Mouse (Mus musculus): ENCODE data around the gene Fam229b.

The Fam229b gene

DNA sequence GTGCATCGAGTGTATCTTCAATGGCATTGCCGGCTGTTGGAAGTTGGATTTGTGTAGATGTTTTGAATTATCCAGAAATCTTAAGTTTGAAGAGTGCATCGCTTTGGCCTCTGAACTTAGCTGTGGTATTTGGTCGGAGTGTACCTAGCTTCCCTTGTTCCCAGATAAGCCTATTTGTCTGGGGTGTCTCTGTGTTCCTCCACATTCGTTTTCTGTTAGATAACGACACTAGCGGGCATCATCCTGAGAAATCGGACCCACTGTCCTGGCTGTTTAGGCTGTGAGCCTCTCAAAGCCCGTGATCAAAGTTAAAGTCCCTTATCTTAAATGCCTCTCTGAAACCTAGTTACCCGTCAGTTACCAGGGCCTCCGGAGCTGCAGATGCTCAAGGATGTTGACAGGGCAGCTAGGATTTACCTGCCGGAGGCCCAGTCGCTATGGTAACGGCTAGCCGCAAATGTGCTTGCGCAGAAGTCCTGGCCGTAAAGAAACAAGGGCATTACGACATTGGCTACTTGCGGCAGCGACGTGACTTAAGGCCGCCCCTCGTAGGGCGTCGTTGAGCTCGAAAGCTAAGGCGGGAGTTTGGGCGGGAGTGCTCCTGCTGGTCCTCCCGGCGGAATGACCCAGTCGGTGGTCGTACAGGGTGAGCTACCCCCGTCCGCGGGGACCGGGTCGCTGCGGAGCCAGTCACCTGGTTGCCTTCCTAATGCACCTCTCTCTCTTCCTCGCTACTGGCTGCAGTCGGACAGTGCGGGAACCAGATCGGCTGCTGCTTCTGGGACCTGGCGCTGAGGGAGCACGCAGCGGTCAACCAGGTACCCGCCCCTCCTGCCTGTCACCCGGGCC lies at the start of gene Fam229b, which contains the start of gene Tube1:
Fam229b (minus strand) TSS at position 453 of the 849 bp plus-strand sequence.
Tube1 (plus strand) TSS at position 515 of the 849 bp plus-strand sequence.
- peak; percentile 75 to 83 for DNase-seq (ENCODE audit: low spot score in 2 of 2)

DNA sequence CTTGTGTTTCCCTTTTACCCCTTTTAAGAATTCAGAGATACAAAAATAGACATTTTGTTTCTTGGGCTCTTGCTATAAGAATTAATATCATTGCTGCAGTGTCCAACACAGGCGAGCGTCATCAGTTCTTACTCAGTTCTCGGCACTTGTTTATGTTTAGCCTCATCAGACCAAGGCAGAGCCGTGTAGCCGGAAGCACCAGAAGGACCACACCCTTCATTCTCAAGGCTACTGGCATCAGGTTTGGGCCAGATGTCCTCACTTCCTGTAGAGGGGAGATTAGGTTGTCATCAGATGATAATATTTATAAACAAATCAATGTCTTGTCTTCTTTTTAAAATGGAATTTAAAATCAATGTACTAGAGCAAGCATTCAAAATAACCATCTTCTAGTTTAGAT lies 43.3 kb upstream of the Fam229b start:
- no peak for DNase-seq (ENCODE audit: low spot score in 2 of 2)

DNA sequence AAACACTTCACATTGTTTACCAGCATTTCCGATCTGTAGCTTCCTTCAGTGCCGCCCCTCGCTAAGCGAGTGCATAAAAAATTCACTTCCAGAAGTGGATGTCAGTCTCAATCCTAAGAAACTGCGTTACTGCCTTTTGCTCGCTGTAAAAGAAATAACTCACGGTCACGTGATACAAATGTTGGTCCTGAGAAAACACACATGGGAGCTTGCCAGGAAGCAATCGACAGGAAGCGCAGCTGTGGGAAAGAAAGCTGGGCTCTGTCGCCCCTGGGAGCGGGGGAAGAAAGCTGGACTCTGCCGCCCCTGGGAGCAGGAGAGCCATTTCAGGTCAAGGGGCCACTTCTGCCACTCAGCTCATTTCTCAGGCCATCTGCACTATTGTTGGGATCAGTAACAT lies 39.4 kb upstream of the Fam229b start:
- no peak for DNase-seq (ENCODE audit: low spot score in 2 of 2)

DNA sequence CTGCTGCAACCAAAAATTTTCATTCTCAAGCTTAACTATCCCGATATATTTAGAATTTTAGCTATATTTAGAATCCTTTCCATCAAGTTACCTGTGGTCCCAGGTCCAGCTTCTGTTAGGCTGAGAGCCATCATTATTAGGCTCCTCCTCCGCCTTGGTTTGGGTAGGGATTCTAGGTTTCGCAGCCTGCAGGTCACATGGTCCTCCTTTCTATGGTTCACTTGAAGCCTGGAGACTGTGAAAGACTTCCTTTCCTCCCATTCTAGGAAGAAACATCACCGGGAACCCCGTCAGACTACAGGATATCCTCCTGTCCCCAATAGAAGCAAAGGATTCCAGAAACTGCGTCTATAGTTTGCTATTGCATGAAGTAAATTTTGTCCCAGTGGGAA lies 38.8 kb upstream of the Fam229b start:
- no peak for DNase-seq (ENCODE audit: low spot score in 2 of 2)

DNA sequence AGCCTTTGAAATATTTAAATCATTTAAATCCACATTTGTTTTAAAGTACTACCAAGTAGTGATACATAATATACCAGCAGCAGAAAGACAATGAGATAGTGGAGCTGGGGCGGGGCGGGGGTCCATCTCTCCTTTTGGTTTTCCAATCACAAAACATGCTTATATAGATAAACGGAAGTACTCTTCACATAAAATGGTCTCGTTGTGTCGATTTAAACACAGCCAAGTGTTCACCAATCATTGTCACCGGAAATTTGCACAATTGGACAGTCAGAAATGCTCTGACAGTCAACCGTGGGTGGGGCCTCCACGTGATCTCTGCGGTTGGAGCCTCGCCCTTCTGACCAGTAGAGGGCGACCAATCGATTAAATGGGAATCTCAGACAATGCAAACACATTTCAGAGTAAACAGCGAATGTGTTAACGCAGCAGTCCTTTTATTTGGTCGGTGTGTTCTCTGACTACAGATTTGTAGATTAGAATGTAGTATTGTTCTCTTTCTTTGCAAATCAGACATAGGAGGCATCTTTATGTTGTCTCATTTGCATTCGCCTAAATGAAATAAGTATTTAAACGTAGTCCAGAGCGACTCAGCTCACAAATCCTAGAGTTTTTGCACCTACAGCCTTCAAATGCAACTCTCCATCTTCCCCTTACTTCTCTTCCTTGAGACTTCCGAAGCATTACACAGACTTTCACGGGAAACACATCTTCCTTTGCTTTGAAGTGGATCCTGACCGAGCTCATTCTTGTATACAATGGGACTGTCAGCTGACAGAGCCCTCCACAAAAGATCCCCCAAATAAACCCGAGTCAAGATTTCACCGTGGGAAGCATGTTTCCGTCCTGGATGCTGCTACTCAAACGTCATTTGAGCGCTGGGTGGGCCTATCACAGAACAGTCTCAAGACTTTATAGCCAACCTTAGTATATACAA lies 38.2 kb upstream of the Fam229b start:
- peak; percentile 95 to 96 for DNase-seq (ENCODE audit: low spot score in 2 of 2)

DNA sequence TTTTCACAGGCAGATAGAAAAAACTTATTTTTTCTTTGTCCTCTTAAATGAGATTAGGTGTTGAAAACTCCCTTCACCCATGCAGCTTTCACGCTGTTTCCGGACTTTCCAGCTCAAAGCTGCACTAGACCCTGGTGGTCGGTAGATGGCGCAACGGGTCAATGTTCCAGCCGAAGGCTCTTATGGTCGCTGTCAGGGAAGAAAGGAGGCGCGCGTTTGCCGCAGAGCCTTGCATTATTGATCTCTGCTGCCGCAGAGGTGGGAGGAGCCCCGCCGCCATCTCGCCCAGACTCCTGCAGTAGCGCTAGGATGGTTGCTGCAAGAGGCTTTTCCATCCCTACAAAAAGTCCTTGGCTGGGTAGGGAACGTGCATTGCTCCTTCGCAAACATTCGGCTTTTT lies 37.4 kb upstream of the Fam229b start:
- DNase-seq (ENCODE audit: low spot score in 2 of 2) = peak; percentile 91 to 92

DNA sequence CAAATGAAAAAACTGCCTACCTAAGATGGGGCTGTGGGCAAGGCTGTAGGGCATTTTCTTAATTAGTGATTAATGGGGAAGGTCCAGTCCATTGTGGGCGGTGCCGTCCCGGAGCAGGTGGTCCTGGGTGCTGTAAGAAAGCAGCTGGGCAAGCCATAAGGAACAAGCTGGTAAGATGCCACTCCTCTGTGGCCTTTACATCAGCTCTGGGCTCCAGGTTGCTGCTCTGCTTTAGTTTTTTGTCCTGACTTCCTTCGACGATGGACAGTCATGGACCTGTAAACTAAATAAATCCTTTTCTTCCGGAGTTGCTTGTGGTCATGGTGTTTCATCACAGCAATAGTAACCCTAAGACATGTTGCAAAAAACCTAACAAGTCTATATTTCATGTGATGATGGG lies 37.0 kb upstream of the Fam229b start:
- DNase-seq (ENCODE audit: low spot score in 2 of 2) = no peak

DNA sequence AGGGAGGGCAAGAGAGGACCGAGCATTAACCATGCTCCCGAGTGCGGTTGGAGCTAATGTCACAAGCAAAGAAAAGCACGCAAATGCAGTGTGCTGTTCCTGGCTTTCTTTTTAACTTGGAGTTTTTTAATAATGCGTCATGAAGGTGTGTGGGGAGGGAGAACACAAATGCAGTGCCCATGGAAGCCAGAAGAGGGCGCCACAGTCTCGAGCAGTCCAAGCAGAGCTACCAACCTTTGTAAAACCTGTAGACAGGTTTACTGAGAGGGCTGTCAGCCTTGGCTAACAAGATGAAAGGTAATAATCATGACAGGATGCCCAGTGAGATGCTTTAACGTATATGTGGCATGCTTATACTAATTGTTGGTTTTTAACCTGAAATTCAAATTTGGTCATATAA lies 36.5 kb upstream of the Fam229b start:
- peak; percentile 65 to 77 for DNase-seq (ENCODE audit: low spot score in 2 of 2)

DNA sequence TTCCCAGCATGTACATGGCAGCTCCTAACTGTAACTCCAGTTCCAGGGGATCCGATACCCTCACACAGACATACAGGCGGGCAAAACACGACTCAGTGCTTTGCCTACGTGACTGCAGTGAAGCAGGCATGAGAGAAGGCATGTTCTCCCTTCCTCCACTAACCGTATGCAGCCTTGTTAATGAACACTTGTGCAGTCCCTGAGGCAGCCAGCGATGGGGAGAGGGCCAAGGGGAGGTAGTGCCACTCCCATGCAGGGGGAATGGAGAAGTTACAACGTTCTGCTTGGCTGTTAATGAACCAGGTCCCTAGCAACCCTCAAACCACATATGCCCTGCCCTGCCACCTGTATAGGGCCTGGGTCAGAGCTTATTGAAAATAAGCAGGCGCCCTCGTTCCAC lies 35.9 kb upstream of the Fam229b start:
- no peak for DNase-seq (ENCODE audit: low spot score in 2 of 2)

DNA sequence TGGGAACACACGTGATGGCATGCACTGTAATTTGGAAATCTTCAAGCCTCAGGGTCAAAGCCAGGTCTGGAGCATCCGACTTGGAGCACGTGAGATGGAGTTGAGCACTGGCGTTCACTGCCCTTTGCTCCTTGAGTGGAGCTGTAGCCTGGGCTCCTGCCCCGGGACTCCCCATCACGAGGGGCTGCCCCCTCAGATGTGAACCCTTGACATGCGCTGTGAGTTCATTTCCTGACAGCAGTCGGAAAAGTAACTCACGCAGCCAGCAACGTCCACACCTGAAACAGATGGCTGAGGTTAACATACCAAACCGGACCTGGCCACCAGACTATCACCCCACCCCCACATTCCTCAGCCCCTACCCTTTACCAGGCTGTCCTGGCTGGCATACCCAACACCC lies 33.9 kb upstream of the Fam229b start:
- DNase-seq (ENCODE audit: low spot score in 2 of 2) = no peak

DNA sequence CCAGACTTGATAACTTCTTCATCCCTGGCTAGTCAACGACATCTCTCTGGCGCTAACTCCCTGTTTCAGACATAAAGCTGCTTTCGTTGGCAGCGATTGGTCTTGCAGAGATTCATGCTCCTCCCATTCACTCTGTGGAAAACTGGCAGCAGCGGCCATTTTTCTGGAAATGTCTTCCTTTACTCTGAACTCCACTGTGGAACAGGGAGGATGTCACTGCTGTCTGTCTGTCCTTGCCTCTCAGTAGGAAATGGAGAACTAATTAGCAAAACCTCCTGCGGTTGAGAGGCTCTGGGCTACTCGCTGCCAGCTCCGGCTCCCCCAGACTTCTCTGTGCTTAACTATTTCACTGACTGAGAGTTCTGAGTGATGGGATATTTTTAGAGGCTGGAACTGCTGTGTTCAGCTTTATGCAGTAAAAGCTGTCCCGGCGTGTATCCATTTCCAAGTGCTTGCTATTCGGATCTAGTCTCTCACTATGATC lies 32.0 kb upstream of the Fam229b start:
- no peak for DNase-seq (ENCODE audit: low spot score in 2 of 2)

DNA sequence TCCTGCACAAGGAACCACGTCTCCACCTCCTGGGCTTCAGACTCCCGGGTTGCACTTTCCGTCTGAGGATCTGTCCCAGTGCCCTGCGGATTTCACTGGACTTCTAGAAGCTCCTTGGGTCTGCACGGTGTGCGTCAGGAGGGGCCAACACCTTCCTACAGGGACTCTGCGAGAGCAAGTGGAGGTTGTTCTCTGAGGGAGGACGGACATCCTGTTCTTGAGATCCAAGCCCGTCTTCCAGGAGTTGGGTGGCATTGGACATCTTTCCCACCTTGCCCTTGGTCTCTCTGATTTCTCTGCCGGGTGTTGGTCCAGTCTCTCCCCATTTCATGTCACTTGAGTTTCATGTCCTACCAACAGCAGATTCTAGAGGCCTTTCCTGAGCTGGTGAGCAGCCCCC lies 30.0 kb upstream of the Fam229b start, which contains the start of gene Ccn6:
Ccn6 (minus strand) TSS at position 101 of the 400 bp plus-strand sequence.
- no peak for DNase-seq (ENCODE audit: low spot score in 2 of 2)

DNA sequence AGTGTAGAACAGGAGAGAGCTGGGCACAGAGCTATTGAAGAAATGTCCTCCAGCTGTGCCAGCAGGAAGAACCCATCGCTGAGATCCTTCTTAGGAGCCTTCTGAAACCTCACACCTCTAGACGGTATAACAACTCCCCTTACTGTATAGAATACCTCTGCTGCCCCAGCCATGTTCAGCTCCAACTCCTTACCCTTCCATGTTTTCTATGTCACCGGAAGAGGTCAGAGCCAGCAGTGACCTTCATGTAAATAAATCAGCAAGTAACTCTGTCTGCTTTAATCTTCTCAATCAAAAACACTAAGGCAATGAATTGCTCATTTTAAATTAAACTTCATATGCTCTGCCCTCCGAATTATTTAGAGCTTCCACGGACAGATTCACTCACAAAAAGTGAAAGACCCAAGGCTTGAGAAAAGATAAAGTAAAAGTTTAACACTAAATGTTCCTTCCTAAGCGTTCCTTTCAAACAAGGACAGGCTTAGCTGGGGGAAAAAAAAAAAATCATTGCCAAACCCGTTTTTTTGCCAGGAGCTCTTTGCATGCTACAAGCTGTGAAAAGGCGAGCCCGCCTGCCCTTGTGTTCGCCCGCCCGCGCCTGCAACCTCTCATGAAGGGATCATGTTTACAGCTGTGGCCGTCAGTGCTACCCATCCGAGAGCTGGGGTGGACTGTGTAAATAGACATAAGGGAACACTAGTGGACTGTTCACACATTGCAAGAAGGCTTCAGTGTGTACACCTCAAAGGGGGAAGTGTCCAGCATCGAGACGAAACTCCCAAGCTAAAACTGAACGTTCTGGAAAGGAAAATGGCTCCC lies 29.2 kb upstream of the Fam229b start:
- DNase-seq (ENCODE audit: low spot score in 2 of 2) = no peak

DNA sequence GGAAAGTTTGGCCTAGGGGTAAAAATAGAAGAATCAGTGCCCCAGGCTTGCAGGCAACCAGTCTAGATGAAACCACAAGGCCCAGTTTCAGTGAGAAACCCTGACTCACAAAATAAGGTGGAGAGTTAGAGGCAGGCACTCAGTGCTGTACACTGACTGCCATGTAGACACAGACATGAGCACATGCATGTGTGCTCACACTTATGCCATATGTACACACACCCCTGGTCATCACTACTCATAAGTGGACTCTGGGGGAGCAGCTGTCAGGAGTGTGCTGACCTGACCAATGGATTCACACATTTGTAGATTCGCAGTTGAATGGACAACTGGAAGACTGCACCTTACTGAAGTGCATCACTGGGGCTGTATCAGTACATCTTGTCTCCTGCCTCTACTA lies 27.7 kb upstream of the Fam229b start:
- DNase-seq (ENCODE audit: low spot score in 2 of 2) = no peak

DNA sequence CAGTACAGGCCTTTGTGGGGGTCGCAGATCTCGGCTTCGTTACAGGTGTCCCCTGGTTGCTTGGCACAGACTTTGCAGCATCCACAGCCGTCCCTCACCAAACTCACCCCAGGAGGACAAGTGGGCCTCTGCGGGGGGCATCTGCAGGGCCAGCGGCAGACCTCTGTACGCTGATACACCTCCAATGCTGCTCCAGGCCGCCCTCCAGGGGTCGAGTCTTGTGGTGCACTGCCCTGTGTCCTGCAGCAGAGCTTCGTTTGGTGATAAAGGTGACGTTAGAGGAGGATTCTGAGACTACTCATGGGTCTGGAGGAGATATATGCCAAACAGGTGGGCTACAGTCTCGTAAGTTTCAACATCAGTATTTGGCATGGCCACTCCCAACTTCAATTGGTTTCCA lies 24.6 kb upstream of the Fam229b start:
- DNase-seq (ENCODE audit: low spot score in 2 of 2) = no peak

DNA sequence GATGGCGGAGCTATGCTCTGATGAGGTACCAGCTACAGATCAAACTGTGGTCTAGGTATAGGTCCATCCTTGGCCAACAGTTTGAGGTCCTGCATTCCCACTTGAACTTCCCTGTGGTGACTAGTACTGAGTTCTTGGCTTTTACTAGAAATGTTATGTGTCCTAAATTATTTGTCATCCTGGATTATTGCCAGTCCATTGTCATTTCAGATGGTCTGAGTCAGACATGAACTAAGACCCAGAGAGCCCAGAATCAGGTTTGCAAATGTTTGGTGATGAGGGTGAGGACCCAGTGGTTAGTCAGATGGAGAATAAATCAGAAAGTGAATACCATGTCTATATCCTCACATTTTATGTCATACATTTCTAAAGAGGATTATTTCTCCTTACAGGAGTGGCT lies 23.6 kb upstream of the Fam229b start:
- DNase-seq (ENCODE audit: low spot score in 2 of 2) = no peak

DNA sequence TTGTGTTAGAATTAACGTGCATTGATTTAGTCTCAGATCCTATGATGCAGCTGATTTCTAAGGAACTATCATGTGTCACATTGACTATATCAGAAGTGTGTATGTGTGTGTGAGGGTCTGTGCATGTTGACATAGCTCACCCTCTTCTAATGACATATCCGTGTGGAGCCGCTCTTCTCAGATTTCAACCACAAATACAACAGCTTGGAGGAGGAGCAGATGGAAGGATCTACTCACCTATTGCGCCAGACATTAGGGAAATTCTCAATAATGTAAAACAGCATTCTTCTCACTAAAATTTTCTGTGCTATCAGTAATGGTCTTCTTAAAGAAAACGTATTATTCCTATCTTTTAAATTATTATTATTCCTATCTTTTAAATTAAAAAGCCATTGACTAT lies 23.0 kb upstream of the Fam229b start:
- no peak for DNase-seq (ENCODE audit: low spot score in 2 of 2)

DNA sequence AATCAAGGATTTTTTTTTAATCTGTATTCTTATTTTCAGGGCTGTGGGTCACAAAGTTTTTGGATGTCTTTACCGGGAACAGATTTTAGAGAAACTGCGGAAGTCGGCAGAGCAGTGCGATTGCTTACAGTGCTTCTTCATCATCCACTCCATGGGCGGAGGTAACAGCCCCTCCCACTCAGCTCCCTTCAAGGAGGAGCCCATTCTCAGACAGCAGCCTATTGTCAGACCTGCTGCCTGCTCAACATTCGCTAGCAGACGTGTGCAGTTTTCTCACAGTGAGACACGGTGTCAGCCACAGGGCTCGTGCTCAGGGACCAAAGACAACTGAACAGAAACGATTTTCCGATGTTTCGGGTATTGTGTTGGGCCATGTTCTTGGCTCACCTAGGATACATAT lies 8.5 kb upstream of the Fam229b start:
- DNase-seq (ENCODE audit: low spot score in 2 of 2) = no peak

DNA sequence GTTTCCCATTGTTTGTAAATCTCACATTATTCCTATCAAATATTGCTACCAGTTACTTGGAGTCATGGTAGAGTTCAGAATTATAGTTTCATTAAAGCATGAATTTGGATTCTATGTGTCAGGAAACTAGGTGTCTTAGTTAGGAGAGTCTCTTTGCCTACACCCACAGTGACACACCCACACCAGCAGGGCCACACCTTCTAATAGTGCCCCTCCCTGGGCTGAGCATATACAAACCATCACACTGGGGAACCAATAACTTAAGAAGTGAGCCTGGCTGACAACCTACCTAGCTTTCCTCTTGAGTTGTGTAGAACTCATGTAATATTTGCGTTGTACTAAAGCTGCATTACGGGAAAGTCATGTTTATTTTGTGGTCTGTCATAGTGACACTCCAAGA lies 7.7 kb upstream of the Fam229b start:
- DNase-seq (ENCODE audit: low spot score in 2 of 2) = no peak

DNA sequence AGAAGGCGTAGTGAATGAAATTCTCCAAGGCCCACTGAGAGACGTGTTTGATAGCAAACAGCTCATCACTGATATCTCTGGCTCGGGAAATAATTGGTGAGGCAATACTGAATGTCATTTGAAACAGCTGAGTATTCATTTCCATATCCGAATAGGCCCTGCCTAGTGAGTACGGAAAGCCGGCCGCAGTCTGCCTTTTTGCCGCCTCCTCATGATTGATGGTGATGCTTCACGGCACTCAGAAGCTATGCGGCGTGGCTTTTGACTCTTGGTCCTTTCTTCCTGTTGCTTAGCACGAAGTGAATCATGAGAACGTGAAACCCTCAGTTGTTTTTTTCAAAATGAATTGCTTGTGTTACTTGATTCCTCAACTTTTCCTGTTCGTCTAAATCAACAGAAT lies 7.1 kb upstream of the Fam229b start:
- DNase-seq (ENCODE audit: low spot score in 2 of 2) = no peak

DNA sequence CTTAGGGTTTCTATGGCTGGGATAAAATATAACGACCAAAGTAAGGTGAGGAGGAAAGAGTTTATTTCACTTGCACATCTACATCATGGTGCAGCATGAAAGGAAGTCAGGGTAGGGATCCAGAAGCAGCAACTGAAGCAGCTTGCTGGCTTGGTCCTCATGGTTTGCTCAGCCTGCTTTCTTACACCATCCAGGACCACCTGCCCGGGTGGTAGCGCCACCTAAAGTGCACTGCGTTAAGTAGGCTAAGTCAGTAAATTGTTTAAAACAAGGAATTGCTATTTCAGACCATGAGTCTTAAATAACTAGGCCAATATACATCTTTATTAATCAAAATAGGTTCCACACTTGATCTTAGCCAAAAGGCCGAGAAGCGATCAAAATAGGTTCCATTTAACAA lies 5.0 kb upstream of the Fam229b start:
- no peak for DNase-seq (ENCODE audit: low spot score in 2 of 2)

DNA sequence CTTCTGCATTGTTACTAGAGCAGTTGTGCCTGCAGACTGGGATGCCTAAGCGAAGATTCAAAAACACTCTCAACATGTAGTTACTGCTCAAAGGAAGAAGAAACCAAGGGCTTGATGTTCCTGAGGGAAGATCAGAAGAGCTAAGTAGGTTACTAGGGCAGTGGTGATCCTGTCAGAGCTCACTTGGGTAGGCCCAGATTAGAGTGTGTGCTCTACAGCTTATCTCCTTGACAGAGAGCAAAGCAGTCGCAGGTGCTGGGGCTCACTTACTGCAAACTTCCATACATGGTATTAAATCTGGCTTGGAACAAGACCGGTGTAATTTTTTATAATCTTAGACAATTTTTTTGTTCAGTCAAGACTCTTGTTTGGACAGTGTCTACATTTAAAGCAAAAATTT lies 4.1 kb upstream of the Fam229b start:
- no peak for DNase-seq (ENCODE audit: low spot score in 2 of 2)
